Mouse (Mus musculus): Measurements from ENCODE around the gene Cbwd1. TPM values are rescaled to one million over a fixed set of nuclear protein-coding genes. Genes with fewer than 3 reads are reported as not detected.
A peak's percentile ranks its signal among the peaks of the same experiment; 100 is the strongest.

The Cbwd1 gene
- total RNA-seq, 2 experiments from 2014 or later = 26.2 to 35.4 TPM

GRCm38 (mm10) chr19:24898737-24899577 is 62.5 kb downstream of the Cbwd1 start:
- no peak for ATAC-seq (replicated peaks; ENCODE audit: low FRiP score, low TSS enrichment, poor library complexity, severe bottlenecking)

- ATAC-seq (replicated peaks; ENCODE audit: low FRiP score, low TSS enrichment, poor library complexity, severe bottlenecking) = no peak
Measured at GRCm38 (mm10) chr19:24897896-24898736, 63.3 kb downstream of the Cbwd1 start.

- ATAC-seq (replicated peaks; ENCODE audit: low FRiP score, low TSS enrichment, poor library complexity, severe bottlenecking) = no peak
Measured at GRCm38 (mm10) chr19:24897006-24897895, 64.2 kb downstream of the Cbwd1 start.

GRCm38 (mm10) chr19:24896536-24896935 is 64.9 kb downstream of the Cbwd1 start:
- ATAC-seq (replicated peaks; ENCODE audit: low FRiP score, low TSS enrichment, poor library complexity, severe bottlenecking) = no peak

GRCm38 (mm10) chr19:24886888-24887287 is 74.5 kb downstream of the Cbwd1 start:
- no peak for ATAC-seq (replicated peaks; ENCODE audit: low FRiP score, low TSS enrichment, poor library complexity, severe bottlenecking)

- 0 out of 2 replicates have a peak, but pooled peaks have one; percentile 59 for ATAC-seq (replicated peaks; ENCODE audit: low FRiP score, low TSS enrichment, poor library complexity, severe bottlenecking)
Measured at GRCm38 (mm10) chr19:24885504-24885903, 75.9 kb downstream of the Cbwd1 start.

- ATAC-seq (replicated peaks; ENCODE audit: low FRiP score, low TSS enrichment, poor library complexity, severe bottlenecking) = no peak
Measured at GRCm38 (mm10) chr19:24881237-24881636, 80.2 kb downstream of the Cbwd1 start.

GRCm38 (mm10) chr19:24875129-24875870 is 86.1 kb downstream of the Cbwd1 start, which contains the start of gene Gm10053:
Gene Gm10053, plus strand, starts transcription at chr19:24875686.
- ATAC-seq (replicated peaks; ENCODE audit: low FRiP score, low TSS enrichment, poor library complexity, severe bottlenecking) = peak; percentile 90

- ATAC-seq (replicated peaks; ENCODE audit: low FRiP score, low TSS enrichment, poor library complexity, severe bottlenecking) = no peak
Measured at GRCm38 (mm10) chr19:24873873-24874272, 87.5 kb downstream of the Cbwd1 start.

GRCm38 (mm10) chr19:24871037-24871635 is 90.3 kb downstream of the Cbwd1 start:
- ATAC-seq (replicated peaks; ENCODE audit: low FRiP score, low TSS enrichment, poor library complexity, severe bottlenecking) = peak; percentile 57; the same call in 1 of the 2 replicates

Other genes with a start within 250 kb of the Cbwd1 start
- gene Pgm5, start 99.8 kb downstream of the Cbwd1 start, total RNA-seq (2014; fragmentation: Nextera tagmentation) = not detected in 2 replicates
- not detected in 2 replicates for gene Pgm5, start 99.8 kb downstream of the Cbwd1 start, total RNA-seq (2017)
- gene Gm10053, start 85.9 kb downstream of the Cbwd1 start, total RNA-seq (2014; fragmentation: Nextera tagmentation) = 165 and 186 TPM in 2 replicates
- 47.6 and 162 TPM in 2 replicates for gene Gm10053, start 85.9 kb downstream of the Cbwd1 start, total RNA-seq (2017)
- not detected in 2 replicates for gene Foxd4, start 60.4 kb downstream of the Cbwd1 start, total RNA-seq (2014; fragmentation: Nextera tagmentation)
- not detected in 2 replicates for gene Foxd4, start 60.4 kb downstream of the Cbwd1 start, total RNA-seq (2017)
- 36.4 and 76.9 TPM in 2 replicates for gene Dock8, start 37.9 kb upstream of the Cbwd1 start, total RNA-seq (2014; fragmentation: Nextera tagmentation)
- gene Dock8, start 37.9 kb upstream of the Cbwd1 start, total RNA-seq (2017) = 21.8 and 24.9 TPM in 2 replicates